Mouse (Mus musculus) G1E-ER4 (cell line): ENCODE data around the gene Tmx4. TPM values are rescaled to one million over a fixed set of nuclear protein-coding genes. Genes with fewer than 3 reads are reported as not detected.

ENCODE experiments used
- GATA1 ChIP-seq: IDR thresholded peaks from one replicate; pipeline ENCODE4 v1.8.0; 2012; ENCODE audit warnings: low read length, inconsistent platforms
- polyA plus RNA-seq: library from polyadenylated mRNA; stranded (reverse); fragments of >175 nt; gene quantifications from 2 replicates; pipeline ENCODE4 v1.2.3, GENCODE M21; 2012

The Tmx4 gene
- polyA plus RNA-seq, 1 experiment, result 6.0 TPM

DNA sequence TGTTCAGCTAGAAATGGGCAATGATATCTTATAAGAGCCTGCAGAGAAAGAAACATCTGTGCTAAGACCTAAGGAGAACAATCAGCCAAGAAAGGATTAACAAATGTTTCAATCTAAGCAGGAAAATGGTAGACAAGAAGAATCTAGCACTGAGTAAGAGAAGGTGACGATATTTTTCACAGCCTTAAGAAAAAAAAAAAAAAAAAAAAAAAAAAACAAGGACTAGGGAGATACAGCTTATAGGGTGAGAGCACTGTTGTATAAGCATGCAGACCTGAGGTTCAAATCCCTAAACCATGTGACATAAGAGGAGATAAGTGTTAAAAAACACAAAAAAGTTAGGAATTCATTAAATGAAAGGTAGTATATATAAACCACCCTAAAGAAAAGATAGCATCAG, 3.5 kb downstream of the Tmx4 start:
- TF ChIP-seq GATA1, result no peak

DNA sequence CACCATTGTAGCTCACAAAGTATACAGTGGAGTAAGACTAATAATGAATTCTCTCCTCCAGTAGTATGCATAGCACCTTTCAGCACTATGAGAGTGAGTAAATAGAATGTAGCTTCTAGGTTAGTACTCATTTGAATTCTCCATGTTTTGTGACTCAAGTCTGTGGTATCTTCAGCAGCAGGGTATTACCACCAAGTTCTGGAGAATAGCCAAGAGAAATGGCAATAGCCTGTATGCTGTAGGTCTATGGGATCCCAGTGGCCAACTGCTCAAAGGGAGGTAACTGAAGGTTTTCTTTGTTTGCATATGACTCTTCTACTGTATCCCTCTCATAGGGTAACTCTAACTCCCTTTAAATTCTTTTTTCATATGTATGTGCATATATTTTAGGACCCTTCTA, 39.0 kb downstream of the Tmx4 start:
- no peak for TF ChIP-seq GATA1

GRCm38 (mm10) chr2:134591081-134591694, 52.8 kb downstream of the Tmx4 start:
- TF ChIP-seq GATA1, result no peak

DNA sequence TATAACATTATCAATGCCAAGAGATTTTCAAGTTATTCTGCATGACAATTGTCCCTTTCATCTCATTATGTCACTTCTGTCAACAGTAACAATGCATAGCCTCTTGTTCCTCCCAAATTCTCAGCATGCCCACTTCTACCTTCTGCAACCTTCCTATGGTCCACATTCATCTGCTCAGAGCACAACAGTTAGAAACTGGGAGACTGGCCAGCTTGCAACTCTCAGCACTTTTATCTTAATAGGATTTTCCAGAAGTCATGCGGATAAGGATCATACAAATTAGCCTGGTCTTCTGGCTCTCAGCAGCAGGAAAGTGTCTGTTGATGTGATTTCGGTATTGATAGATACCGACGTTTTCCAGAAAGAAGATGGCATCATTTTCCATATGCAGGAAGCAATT, 58.7 kb downstream of the Tmx4 start:
- no peak for TF ChIP-seq GATA1

- no peak for TF ChIP-seq GATA1
These were observed 84.5 kb downstream of the Tmx4 start for GRCm38 (mm10) chr2:134559422-134559821.

- TF ChIP-seq GATA1, result no peak
These were observed 89.7 kb downstream of the Tmx4 start, which contains the start of gene Hao1 for GRCm38 (mm10) chr2:134554221-134554727. Gene Hao1, minus strand, starts transcription at chr2:134554368.

DNA sequence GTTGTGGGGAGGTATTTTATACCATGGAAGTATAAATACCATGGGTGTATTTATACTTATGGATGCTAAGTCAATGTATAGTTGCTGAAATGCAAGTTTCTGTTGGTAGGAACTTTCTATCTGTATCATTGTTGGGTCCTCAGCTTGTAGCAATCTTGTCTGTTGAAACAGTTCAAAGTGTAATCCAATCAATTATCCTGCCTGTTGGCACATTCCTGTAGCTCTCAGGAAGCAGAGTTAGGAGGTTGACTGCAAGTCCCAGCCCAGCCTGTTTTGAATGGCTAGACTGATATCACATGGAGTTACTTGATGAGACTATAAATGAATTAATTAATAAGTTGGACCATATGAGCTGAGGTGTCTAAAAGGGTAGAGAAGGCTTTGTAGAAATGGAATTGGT, 91.6 kb downstream of the Tmx4 start:
- TF ChIP-seq GATA1, result no peak

- TF ChIP-seq GATA1, result no peak
These were observed 94.2 kb downstream of the Tmx4 start for GRCm38 (mm10) chr2:134549770-134550169.

DNA sequence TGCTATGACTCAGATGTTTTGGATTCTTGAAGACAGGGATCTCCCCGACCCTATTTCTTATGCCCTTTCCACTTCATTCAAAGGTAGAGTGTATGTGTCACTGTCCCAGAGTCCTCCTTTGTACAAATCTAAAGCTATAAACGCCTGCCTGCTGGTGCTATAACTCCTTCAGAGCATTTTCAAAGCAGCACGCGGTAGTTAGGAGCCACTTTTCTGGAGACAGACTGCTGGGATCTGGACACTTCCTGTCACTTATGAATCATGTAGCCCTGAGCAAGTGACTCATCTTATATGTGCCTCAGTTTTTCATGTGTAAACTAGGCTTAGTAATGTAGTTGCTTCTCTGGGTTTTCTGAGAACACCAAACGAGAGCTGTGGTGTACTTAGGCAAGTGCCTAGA, 98.8 kb downstream of the Tmx4 start:
- no peak for TF ChIP-seq GATA1

GRCm38 (mm10) chr2:134544321-134545065, 99.5 kb downstream of the Tmx4 start:
- no peak for TF ChIP-seq GATA1

Other genes with a start within 250 kb of the Tmx4 start
- gene Hao1, start 89.8 kb downstream of the Tmx4 start, polyA plus RNA-seq, result not detected in 2 replicates
- not detected in 2 replicates for gene Plcb1, start 141.9 kb upstream of the Tmx4 start, polyA plus RNA-seq